Mouse (Mus musculus) embryonic facial prominence, embryonic 14.5 days (tissue): Measurements from ENCODE around the gene Mrgpre. TPM values are rescaled to one million over a fixed set of nuclear protein-coding genes. Genes with fewer than 3 reads are reported as not detected.

Source experiments
- ATAC-seq: fragments of 200-750 bp; cut with Nextera tagmentation; 2 replicates; pipeline ENCODE4 v1.8.0; 2017; ENCODE audit warnings: low read depth, moderate number of reproducible peaks, moderate TSS enrichment
- DNase-seq: peaks from one replicate; pipeline ENCODE4 v3.0.0-alpha.2; 2015; ENCODE audit warnings: low spot score
- H3K27ac ChIP-seq: fragments of 300-500 bp; sonication (generic); replicated peaks from 2 replicates; pipeline ENCODE4 v1.5.1; 2014; ENCODE audit warnings: low read depth, mild to moderate bottlenecking, low read length, moderate library complexity
- H3K27me3 ChIP-seq: fragments of 300-500 bp; sonication (generic); replicated peaks from 2 replicates; pipeline ENCODE4 v1.6.1; 2014; ENCODE audit warnings: low read length; ENCODE audit not compliant: control insufficient read depth, insufficient read depth
- H3K36me3 ChIP-seq: fragments of 300-500 bp; sonication (generic); 2 replicates; pipeline ENCODE4 v1.6.1; 2014; ENCODE audit warnings: low read length, mixed read lengths; ENCODE audit not compliant: control insufficient read depth, insufficient read depth
- H3K4me1 ChIP-seq: fragments of 300-500 bp; sonication (generic); 2 replicates; pipeline ENCODE4 v1.6.1; 2014; ENCODE audit warnings: antibody characterized with exemption, low read length; ENCODE audit not compliant: control insufficient read depth, insufficient read depth
- H3K4me2 ChIP-seq: fragments of 300-500 bp; sonication (generic); 2 replicates; pipeline ENCODE4 v1.6.1; 2014; ENCODE audit warnings: low read depth, mild to moderate bottlenecking, low read length, moderate library complexity, mixed read lengths
- H3K4me3 ChIP-seq: fragments of 300-500 bp; sonication (generic); 2 replicates; pipeline ENCODE4 v1.5.1; 2014; ENCODE audit warnings: low read depth, mild to moderate bottlenecking, low read length
- H3K9ac ChIP-seq: fragments of 300-500 bp; sonication (generic); 2 replicates; pipeline ENCODE4 v1.6.1; 2014; ENCODE audit warnings: low read depth, mild to moderate bottlenecking, low read length, moderate library complexity, mixed read lengths
- H3K9me3 ChIP-seq: fragments of 300-500 bp; sonication (generic); 2 replicates; pipeline ENCODE4 v1.6.1; 2016; ENCODE audit warnings: low read length; ENCODE audit not compliant: control insufficient read depth
- WGBS: fragments of 180-500 bp; shearing (Covaris S2); extraction: QIAGEN DNeasy Blood & Tissue Kit; methylation state at CpG from one replicate; pipeline ENCODE4 v1.1.7; 2014; 5-methylcytosine and 5-hydroxymethylcytosine counted together
- polyA plus RNA-seq: library from polyadenylated mRNA; unstranded; fragments of >200 nt; fragmentation: Nextera tagmentation; extraction: Ambion mirVana; gene quantifications from 2 replicates; pipeline ENCODE4 v1.2.1, GENCODE M21; 2014

Mrgpre gene
- polyA plus RNA-seq, 1 experiment from 2014 or later: 2.1 TPM

GRCm38 (mm10) chr7:143793121-143793520, 8.8 kb upstream of the Mrgpre start:
- Histone ChIP-seq H3K4me1 (no peaks in the 10 kb centered on the region), H3K4me3 (no peak overlapping the region), H3K36me3 (peaks cover 28% of the 10 kb centered on the region), H3K4me2 (no peak overlapping the region), H3K27me3 (no peaks in the 10 kb centered on the region), H3K27ac (no peak overlapping the region), H3K9ac (no peak overlapping the region), H3K9me3 (0 out of 2 replicates have a peak, but pooled peaks cover 6% of the 10 kb centered on the region)
- 63% methylated on average over 4 of the region's 4 CpGs for WGBS
- peak; percentile 34 for DNase-seq
- peak; percentile 47; the same call in 1 of the 2 replicates for ATAC-seq

- no peak for ATAC-seq
- DNase-seq: no peak
- 0 out of 2 replicates have a peak, but pooled peaks cover 6% of the 10 kb centered on the region for H3K9me3 ChIP-seq
- 76% methylated on average over 6 of the region's 6 CpGs for WGBS
- H3K9ac ChIP-seq: no peak overlapping the region
- H3K36me3 ChIP-seq: peaks cover 22% of the 10 kb centered on the region
- no peaks in the 10 kb centered on the region for H3K4me1 ChIP-seq
- no peak overlapping the region for H3K27ac ChIP-seq
- no peak overlapping the region for H3K4me3 ChIP-seq
- no peaks in the 10 kb centered on the region for H3K27me3 ChIP-seq
- H3K4me2 ChIP-seq: no peak overlapping the region
These were observed 8.2 kb upstream of the Mrgpre start for GRCm38 (mm10) chr7:143792336-143792985.

GRCm38 (mm10) chr7:143783378-143783995, 813 bp downstream of the Mrgpre start:
- peaks cover 4% of the 10 kb centered on the region; the same call in 1 of the 2 replicates for H3K4me1 ChIP-seq
- H3K4me3 ChIP-seq: peak overlapping the region; percentile 41
- H3K9ac ChIP-seq: peak overlapping the region; percentile 63
- ATAC-seq (peak; percentile 38), DNase-seq (peak; percentile 32)
- peak overlapping the region; percentile 67; the same call in 1 of the 2 replicates for H3K27ac ChIP-seq
- H3K4me2 ChIP-seq: peak overlapping the region; percentile 65
- 23% methylated on average over 4 of the region's 6 CpGs for WGBS
- no peaks in the 10 kb centered on the region for H3K9me3 ChIP-seq
- H3K27me3 ChIP-seq: no peaks in the 10 kb centered on the region
- H3K36me3 ChIP-seq: no peaks in the 10 kb centered on the region

GRCm38 (mm10) chr7:143777375-143777774, 6.9 kb downstream of the Mrgpre start:
- 57% methylated on average over 2 of the region's 2 CpGs for WGBS
- H3K27me3 ChIP-seq: no peaks in the 10 kb centered on the region
- H3K36me3 ChIP-seq: no peaks in the 10 kb centered on the region
- no peak overlapping the region for H3K9ac ChIP-seq
- no peak overlapping the region for H3K4me2 ChIP-seq
- no peak for DNase-seq
- ATAC-seq: no peak
- H3K27ac ChIP-seq: no peak overlapping the region
- no peak overlapping the region for H3K4me3 ChIP-seq
- H3K9me3 ChIP-seq: no peaks in the 10 kb centered on the region
- no peaks in the 10 kb centered on the region for H3K4me1 ChIP-seq

DNA sequence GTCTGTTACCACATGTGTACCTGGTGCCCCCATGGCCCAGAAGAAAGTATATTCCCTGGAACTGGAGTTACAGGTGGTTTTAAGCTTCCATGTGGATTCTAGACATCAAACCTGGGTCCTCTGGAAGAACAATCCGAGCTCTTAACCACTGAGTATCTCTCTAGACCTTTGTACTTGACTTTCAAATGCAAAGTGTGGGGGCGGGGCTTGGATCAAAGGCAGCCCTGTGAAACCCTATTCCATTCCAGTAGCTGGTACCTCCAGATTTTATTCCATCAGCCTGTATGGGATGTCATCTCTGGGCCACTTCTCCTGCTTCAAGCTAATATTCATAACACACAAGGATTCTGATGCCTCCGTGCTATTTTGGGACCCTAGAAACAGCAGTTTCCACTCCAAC, 8.2 kb downstream of the Mrgpre start:
- H3K9ac ChIP-seq: no peak overlapping the region
- no peaks in the 10 kb centered on the region for H3K27me3 ChIP-seq
- DNase-seq (no peak), ATAC-seq (no peak)
- no peak overlapping the region for H3K4me2 ChIP-seq
- WGBS: 20% methylated on average over 3 of the region's 3 CpGs
- no peaks in the 10 kb centered on the region for H3K36me3 ChIP-seq
- H3K27ac ChIP-seq: no peak overlapping the region
- peaks cover 4% of the 10 kb centered on the region; the same call in 1 of the 2 replicates for H3K9me3 ChIP-seq
- H3K4me1 ChIP-seq: no peaks in the 10 kb centered on the region
- no peak overlapping the region for H3K4me3 ChIP-seq

DNA sequence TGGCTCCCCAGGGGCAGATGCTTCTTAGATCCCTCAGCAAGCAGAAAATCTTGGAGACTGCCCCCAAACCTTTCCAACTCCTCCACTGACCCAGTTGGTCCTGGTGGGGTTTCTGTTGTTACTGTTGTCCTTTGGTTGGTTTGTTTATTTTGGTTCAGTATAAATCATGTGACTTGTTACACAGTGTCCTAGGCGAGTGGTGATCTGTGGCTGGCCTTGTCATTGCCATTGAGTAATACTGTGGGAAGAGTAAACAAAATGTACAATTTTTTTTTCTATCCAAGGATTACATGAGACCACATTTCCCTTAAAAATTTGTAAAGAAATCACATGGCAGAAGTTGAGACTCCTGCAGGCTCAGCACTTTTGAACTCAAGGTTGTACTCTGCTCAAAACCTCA, 14.8 kb downstream of the Mrgpre start:
- Histone ChIP-seq H3K36me3 (no peaks in the 10 kb centered on the region), H3K9ac (no peak overlapping the region), H3K27me3 (peaks cover 5% of the 10 kb centered on the region; the same call in 1 of the 2 replicates), H3K9me3 (peaks cover 4% of the 10 kb centered on the region; the same call in 1 of the 2 replicates), H3K27ac (no peak overlapping the region), H3K4me2 (no peak overlapping the region), H3K4me1 (no peaks in the 10 kb centered on the region), H3K4me3 (no peak overlapping the region)
- no peak for ATAC-seq
- no peak for DNase-seq
- 49% methylated on average over 1 of the region's 1 CpGs for WGBS

DNA sequence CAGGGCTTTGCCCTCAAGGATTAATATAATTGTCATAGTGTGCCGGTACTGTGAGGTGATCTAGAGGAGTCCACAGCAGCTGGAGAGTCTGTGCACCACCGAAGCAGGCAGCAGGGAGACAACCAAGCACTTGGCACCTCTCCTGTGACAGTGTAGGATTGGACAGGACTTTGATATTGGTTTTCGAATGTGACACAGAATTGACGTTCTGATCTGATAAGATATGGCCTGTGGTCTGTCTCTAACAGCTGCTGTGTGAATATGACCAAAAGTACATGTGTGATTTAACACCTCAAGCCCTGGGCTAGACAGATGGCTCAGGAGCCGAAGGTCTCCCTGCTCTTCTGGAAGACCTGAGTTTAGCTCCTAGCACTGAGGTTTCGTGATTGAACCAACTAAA, 16.0 kb downstream of the Mrgpre start:
- Histone ChIP-seq H3K4me3 (no peak overlapping the region), H3K27ac (no peak overlapping the region), H3K9me3 (peaks cover 4% of the 10 kb centered on the region; the same call in 1 of the 2 replicates), H3K4me1 (no peaks in the 10 kb centered on the region), H3K9ac (no peak overlapping the region), H3K36me3 (no peaks in the 10 kb centered on the region), H3K27me3 (peaks cover 5% of the 10 kb centered on the region; the same call in 1 of the 2 replicates), H3K4me2 (no peak overlapping the region)
- no peak for DNase-seq
- 72% methylated on average over 6 of the region's 6 CpGs for WGBS
- ATAC-seq: no peak

GRCm38 (mm10) chr7:143766893-143767292, 17.4 kb downstream of the Mrgpre start, which contains the start of gene Mrgprg:
Mrgprg (minus strand) TSS chr7:143766993.
- H3K27ac ChIP-seq: no peak within 1 kb of the TSS
- peaks cover 5% of the 10 kb centered on the region; the same call in 1 of the 2 replicates for H3K27me3 ChIP-seq
- ATAC-seq: no peak
- no peak within 1 kb of the TSS for H3K4me3 ChIP-seq
- no peaks in the 10 kb centered on the region for H3K4me1 ChIP-seq
- no peak within 1 kb of the TSS for H3K4me2 ChIP-seq
- WGBS: 39% methylated on average over 6 of the region's 6 CpGs
- no peaks in the 10 kb centered on the region for H3K36me3 ChIP-seq
- no peak within 1 kb of the TSS for H3K9ac ChIP-seq
- DNase-seq: no peak
- peaks cover under 1% of the 10 kb centered on the region; the same call in 1 of the 2 replicates for H3K9me3 ChIP-seq
